Mouse (Mus musculus) adrenal gland, postnatal 36 days (tissue): ENCODE data around the gene Fpgs. TPM values are rescaled to one million over a fixed set of nuclear protein-coding genes. Genes with fewer than 3 reads are reported as not detected.

Source experiments
- DNase-seq, 2 experiments: peaks; one replicate each; pipeline ENCODE4 v3.0.0; 2021; ENCODE audit warnings: mixed read lengths in 1 of 2
- total RNA-seq, 2 experiments: library from RNA; stranded (reverse); gene quantifications; 2 replicates each; pipeline ENCODE4 v1.2.3; 2021

The Fpgs gene
- total RNA-seq, 2 experiments from 2014 or later = 12.8 to 14.9 TPM

GRCm38 (mm10) chr2:32724832-32725790 lies 21.2 kb upstream of the Fpgs start:
- DNase-seq = peak; percentile 65 to 68

DNA sequence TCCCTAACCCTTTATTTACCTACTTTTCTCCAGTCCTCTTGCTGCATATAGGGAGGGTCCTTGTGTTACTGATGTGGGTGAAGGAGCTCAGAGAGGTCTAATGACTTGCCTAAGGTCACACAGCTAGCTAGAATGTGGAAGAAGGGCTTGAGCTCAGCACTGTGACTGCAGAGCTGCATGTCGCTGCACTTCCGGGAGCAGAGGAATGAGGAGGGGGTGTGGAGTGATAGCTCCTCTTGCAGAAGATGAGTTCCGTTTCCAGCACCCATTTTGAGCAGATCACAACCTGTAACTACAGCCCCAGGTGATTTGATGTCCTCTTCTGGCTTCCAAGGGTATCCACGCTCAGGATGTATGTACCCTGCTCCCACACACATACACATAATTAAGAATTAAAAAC lies 20.2 kb upstream of the Fpgs start:
- DNase-seq = no peak

- no peak for DNase-seq
These were observed 18.6 kb upstream of the Fpgs start for GRCm38 (mm10) chr2:32722581-32722980.

DNA sequence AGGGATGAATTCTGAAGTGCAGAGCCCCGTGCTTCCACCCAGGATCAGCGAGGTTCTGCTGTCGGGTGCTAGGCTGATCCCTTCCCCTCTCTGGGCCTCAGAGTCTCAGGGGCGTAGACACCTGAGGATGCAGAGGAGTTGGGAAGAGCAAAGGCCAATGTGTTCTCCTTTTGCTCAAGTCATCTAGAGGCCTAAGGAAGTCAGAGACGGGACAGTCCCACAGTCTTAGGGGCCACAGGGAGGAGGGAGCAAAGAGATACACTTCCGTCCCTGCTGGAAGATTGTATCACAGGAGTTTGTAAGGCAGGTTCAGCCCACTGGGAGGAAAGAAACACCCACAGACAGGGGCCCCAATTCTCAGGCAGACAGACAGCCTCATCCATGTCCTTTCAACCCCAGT lies 18.1 kb upstream of the Fpgs start:
- DNase-seq = no peak

GRCm38 (mm10) chr2:32720681-32721229 lies 16.8 kb upstream of the Fpgs start, which contains the start of gene Sh2d3c:
Sh2d3c (plus strand) TSS chr2:32721055.
- no peak for DNase-seq

DNA sequence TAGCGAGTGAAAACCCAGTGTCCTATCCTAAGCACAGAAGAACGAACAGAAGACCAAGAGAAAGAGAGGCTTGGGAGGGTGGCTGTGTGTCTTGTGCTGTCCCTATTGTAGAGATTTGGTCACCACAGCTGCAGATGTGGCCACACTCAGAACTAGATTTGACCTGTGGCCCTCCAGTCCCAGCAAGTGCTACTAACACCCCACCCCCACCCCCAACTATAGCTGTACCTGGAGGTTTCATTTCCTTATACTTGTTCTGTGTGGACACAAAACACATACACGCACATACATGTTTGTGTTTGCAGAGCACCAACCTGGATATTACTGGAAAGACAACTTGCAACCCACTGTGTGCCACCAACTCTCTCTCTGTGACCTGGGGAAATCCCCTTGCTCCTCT lies 16.1 kb upstream of the Fpgs start:
- no peak for DNase-seq

DNA sequence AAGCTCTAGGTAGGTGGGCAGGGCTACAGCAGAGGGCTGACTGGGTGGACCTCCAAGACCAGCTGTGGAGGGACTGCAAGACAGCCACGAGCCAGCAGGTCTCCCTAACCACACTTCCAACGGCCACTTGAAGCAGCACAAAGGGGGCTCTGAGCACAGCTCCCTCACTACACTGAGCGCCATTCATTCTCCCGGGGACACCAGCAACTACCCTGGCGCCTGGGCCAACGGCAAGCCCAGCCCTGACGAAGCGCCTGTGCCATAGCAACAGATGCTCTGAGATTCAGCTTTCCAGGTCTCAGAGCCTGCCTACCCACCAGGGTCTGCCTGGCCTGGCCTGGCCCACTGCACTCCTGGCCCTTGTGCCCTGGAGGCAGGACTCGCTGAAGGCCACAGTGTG lies 14.8 kb upstream of the Fpgs start:
- no peak for DNase-seq

GRCm38 (mm10) chr2:32714987-32715425 lies 11.1 kb upstream of the Fpgs start:
- DNase-seq = peak; percentile 47 to 69

- DNase-seq = no peak
These were observed 10.4 kb upstream of the Fpgs start for GRCm38 (mm10) chr2:32714117-32714986.

GRCm38 (mm10) chr2:32712934-32713817 lies 9.2 kb upstream of the Fpgs start, which contains the start of gene Cdk9:
Cdk9 (minus strand) TSS chr2:32713076.
- DNase-seq = peak; percentile 93 to 95

GRCm38 (mm10) chr2:32712586-32712933 lies 8.6 kb upstream of the Fpgs start:
- peak; percentile 96 to 97 for DNase-seq

DNA sequence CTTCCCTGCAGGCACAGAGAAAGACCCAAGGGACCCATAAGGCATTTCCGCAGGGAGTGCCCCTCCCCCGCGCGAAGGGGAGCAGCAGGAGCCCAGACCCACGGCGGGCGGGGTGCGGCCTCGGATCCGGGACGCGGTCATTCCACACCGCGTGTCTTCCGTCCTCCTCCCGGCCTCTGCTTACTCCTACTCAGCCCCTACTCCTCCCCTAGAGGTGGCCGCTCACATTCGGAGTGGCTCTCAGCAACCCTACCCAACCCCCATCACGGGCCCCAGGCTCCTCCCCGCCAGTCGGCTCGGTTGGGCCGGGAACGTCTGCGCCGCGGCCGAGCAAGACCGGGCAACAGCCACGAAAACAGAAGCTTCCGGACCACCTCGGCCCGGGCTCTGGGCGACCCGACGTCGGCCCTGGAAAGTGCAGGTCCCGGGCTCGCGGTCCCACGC lies 8.2 kb upstream of the Fpgs start:
- DNase-seq = peak; percentile 79 to 88

- DNase-seq = no peak
These were observed 7.5 kb upstream of the Fpgs start for GRCm38 (mm10) chr2:32711301-32712056.

GRCm38 (mm10) chr2:32710425-32710824 lies 6.5 kb upstream of the Fpgs start:
- DNase-seq = no peak

- no peak for DNase-seq
These were observed 5.7 kb upstream of the Fpgs start for GRCm38 (mm10) chr2:32709521-32710137.

- DNase-seq = peak; percentile 53 to 71
These were observed 4.7 kb upstream of the Fpgs start for GRCm38 (mm10) chr2:32708643-32709042.

GRCm38 (mm10) chr2:32706971-32707370 lies 3.0 kb upstream of the Fpgs start:
- DNase-seq = no peak

- no peak for DNase-seq
These were observed 1.1 kb upstream of the Fpgs start for GRCm38 (mm10) chr2:32705018-32705417.

DNA sequence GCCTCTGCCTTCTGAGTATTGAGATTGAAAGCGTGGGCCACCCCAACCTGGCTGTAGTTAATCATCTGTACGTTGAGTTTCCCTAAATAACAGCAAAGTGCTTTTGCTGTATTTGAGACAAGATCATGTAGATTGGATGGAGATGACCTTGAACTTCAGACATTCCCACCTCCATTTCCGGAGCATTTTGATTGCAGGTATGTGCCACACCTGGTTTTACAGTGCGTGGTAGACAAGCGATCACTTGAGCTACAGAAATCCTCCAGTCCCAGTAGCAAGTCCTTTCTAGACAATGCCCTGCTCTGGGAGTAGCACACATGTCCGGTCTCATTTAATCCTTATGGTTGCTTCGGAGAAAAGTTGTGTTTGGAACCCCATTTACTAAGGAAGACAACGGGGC lies 899 bp downstream of the Fpgs start:
- no peak for DNase-seq
